Mouse (Mus musculus) gastrocnemius, adult 2 months (tissue): ENCODE measurements at regions not wholly inside any gene's neighbourhood (a gene's known extent, or its start where the extent isn't known, plus 50 kb on each side); places are given as distances from the start of the nearest gene placed in this dataset.
"Not testable (repeated sequence)": the region's sequence is repeated elsewhere in the genome, so short reads cannot be mapped to it uniquely, and the experiment has no call there.

Experiments used
- DNase-seq: peaks from one replicate; pipeline ENCODE4 v3.0.0; 2022
- H3K27ac ChIP-seq: fragments of 200-600 bp; 2 replicates; pipeline ENCODE4 v1.8.1; 2022; ENCODE audit warnings: mild to moderate bottlenecking
- H3K4me3 ChIP-seq: fragments of 200-600 bp; 2 replicates; pipeline ENCODE4 v1.8.1; 2022; ENCODE audit warnings: mild to moderate bottlenecking, moderate library complexity
- CTCF ChIP-seq: fragments of 200-600 bp; IDR thresholded peaks from 2 replicates; pipeline ENCODE4 v1.8.1; 2022; ENCODE audit warnings: antibody characterized with exemption, mild to moderate bottlenecking, moderate library complexity
- intact Hi-C: fragments of 180-260 bp; cut with DNase I; formaldehyde crosslinking; loops from one replicate; pipeline ENCODE4 v1.15.1; 2025

- intact Hi-C loops: no loop called here
- H3K27ac ChIP-seq: no peak overlapping the region
- no peak for TF ChIP-seq CTCF
- no peak overlapping the region for H3K4me3 ChIP-seq
- no peak for DNase-seq
Measured at GRCm38 (mm10) chr1:30751138-30751907, 122.4 kb downstream of the Phf3 start.

GRCm38 (mm10) chr1:30741955-30742354 lies 131.8 kb downstream of the Phf3 start:
- Histone ChIP-seq H3K27ac (no peak overlapping the region), H3K4me3 (no peak overlapping the region)
- TF ChIP-seq CTCF: no peak
- no peak for DNase-seq
- intact Hi-C loops: no loop called here

GRCm38 (mm10) chr1:30740831-30741230 lies 132.9 kb downstream of the Phf3 start:
- peak; percentile 20; the same call in 1 of the 2 replicates for TF ChIP-seq CTCF
- intact Hi-C loops: no loop called here
- H3K27ac ChIP-seq: no peak overlapping the region
- no peak for DNase-seq
- no peak overlapping the region for H3K4me3 ChIP-seq

- no peak for TF ChIP-seq CTCF
- DNase-seq: no peak
- Histone ChIP-seq H3K4me3 (no peak overlapping the region), H3K27ac (no peak overlapping the region)
- intact Hi-C loops: no loop called here
Measured at GRCm38 (mm10) chr1:30721519-30721918, 152.2 kb downstream of the Phf3 start.

GRCm38 (mm10) chr1:30720829-30721228 lies 152.9 kb downstream of the Phf3 start:
- Histone ChIP-seq H3K4me3 (no peak overlapping the region), H3K27ac (no peak overlapping the region)
- TF ChIP-seq CTCF: no peak
- DNase-seq: no peak
- intact Hi-C loops: no loop called here

GRCm38 (mm10) chr1:30718578-30718977 lies 155.1 kb downstream of the Phf3 start:
- no peak overlapping the region for H3K4me3 ChIP-seq
- no peak for TF ChIP-seq CTCF
- intact Hi-C loops: no loop called here
- H3K27ac ChIP-seq: no peak overlapping the region
- DNase-seq: no peak

DNA sequence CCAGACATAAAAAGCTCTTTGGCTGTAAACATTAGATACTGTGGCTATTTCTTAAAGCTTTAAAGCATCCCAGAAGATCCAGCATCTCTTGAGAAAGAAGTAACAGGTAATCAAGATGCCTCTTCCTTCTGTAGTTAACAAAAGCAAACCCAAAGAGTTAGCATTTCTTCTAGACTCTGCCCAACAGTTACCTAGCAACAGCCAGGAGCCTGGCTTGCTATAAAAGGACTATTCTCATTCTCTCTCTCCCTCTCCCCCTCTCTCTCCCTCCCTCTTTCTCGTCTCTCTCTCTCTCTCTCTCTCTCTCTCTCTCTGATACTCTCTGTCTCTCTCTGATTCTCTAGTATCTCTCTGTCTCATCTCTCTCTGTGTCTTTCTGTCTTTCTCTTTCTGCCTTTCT lies 157.4 kb downstream of the Phf3 start:
- Histone ChIP-seq H3K4me3 (no peak overlapping the region), H3K27ac (no peak overlapping the region)
- intact Hi-C loops: no loop called here
- no peak for TF ChIP-seq CTCF
- no peak for DNase-seq

- Histone ChIP-seq H3K27ac (no peak overlapping the region), H3K4me3 (no peak overlapping the region)
- DNase-seq: no peak
- intact Hi-C loops: no loop called here
- TF ChIP-seq CTCF: no peak
Measured at GRCm38 (mm10) chr1:30701116-30701515, 172.6 kb downstream of the Phf3 start.

DNA sequence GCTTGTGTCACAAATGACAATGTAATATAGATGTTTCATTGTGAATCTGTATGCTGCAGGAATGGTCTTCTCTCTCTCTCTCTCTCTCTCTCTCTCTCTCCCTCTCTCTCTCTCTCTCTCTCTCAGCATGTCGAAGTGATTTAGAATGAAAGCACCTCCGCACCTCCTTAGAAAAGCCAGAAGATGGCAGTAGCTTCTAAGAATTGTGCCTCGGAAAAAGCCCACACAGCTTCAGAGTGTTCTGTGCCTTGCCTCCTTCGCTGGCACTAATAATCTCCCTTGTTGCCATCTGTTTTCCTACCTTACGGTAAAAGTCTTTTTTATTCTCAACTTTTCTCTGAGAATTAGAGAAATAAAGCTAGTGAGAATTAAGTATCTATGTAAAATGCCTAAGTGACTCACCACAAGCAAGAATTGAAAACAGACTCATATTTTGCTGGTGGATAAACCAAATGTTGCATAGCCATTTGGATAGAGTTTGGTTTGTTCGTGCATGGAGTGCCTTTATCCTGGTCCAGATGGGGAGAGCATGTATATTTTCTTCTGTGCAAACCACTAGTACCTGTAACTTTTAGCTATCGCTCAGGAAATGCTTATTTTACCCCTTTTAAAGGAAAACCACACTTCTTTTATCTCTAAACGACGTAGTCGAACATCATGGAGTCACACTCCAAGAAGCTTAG lies 173.2 kb downstream of the Phf3 start:
- intact Hi-C loops: no loop called here
- TF ChIP-seq CTCF: peak; percentile 5; the same call in 1 of the 2 replicates
- no peak for DNase-seq

DNA sequence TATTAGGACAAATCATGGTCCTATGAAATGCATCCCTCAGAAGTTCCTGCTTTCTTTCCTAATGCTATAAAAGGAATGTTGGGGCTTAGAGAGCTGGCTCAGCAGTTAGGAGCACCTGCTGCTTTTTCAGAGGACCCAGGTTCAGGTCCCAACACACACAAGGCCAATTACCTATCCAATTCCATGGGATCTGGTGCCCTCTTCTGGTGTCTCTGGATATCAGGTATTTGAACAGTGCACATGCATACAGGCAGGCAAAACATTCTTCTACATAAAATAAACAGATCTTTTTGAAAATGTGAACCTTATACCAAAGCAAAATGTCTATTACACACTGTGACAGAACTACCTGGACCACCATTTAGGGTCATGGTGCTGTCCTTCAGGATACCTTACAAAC lies 177.4 kb downstream of the Phf3 start:
- Histone ChIP-seq H3K27ac (no peak overlapping the region), H3K4me3 (no peak overlapping the region)
- no peak for TF ChIP-seq CTCF
- no peak for DNase-seq
- intact Hi-C loops: no loop called here

More for the DNA sequence above, 173.2 kb downstream of the Phf3 start:
- no peak overlapping the region for H3K4me3 ChIP-seq
- H3K27ac ChIP-seq: no peak overlapping the region

DNA sequence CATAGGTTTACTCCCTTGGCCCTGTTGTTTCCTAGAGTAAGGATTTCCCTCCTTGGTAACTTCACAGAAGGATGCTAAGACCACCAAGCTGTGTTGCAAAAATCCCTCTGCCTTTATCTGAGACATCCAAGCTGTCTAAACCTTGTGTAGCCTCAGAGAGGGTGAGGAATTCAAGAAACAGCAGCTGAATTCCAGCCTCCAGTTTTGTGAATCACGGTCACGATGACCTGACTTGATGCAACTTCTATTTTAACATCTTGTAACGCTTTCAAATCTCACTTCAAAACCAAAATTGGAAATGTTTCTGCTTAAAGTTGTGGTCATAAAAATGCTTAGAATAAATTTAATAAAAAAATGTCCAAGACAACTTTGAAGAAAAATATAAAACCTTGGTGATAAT lies 188.4 kb downstream of the Phf3 start:
- no peak for TF ChIP-seq CTCF
- intact Hi-C loops: no loop called here
- no peak overlapping the region for H3K27ac ChIP-seq
- H3K4me3 ChIP-seq: no peak overlapping the region
- no peak for DNase-seq

GRCm38 (mm10) chr1:30683889-30684288 lies 189.8 kb downstream of the Phf3 start:
- TF ChIP-seq CTCF: no peak
- Histone ChIP-seq H3K4me3 (no peak overlapping the region), H3K27ac (no peak overlapping the region)
- intact Hi-C loops: no loop called here
- DNase-seq: no peak

GRCm38 (mm10) chr1:30639807-30640206 lies 233.9 kb downstream of the Phf3 start:
- intact Hi-C loops: no loop called here
- Histone ChIP-seq H3K4me3 (no peak overlapping the region), H3K27ac (no peak overlapping the region)
- no peak for DNase-seq
- TF ChIP-seq CTCF: no peak

- TF ChIP-seq CTCF: no peak
- no peak for DNase-seq
- intact Hi-C loops: no loop called here
- Histone ChIP-seq H3K27ac (no peak overlapping the region), H3K4me3 (no peak overlapping the region)
Measured at GRCm38 (mm10) chr1:30632760-30633159, 241.0 kb downstream of the Phf3 start.

GRCm38 (mm10) chr1:30627796-30628195 lies 245.9 kb downstream of the Phf3 start:
- H3K27ac ChIP-seq, H3K4me3 ChIP-seq, intact Hi-C loops, DNase-seq: not testable (repeated sequence)
